Mouse (Mus musculus): ENCODE measurements around the gene 4933427D14Rik. TPM values are rescaled to one million over a fixed set of nuclear protein-coding genes. Genes with fewer than 3 reads are reported as not detected.

Gene 4933427D14Rik
- polyA plus RNA-seq, 1 experiment from 2014 or later: 9.2 TPM

GRCm38 (mm10) chr11:72131697-72132096 is 75.6 kb downstream of the 4933427D14Rik start:
- Histone ChIP-seq H3K9me3 (ENCODE audit: low read length) (no peaks in the 10 kb centered on the region), H3K4me1 (ENCODE audit: insufficient read depth, low read depth, low read length) (peaks cover 35% of the 10 kb centered on the region), H3K4me2 (replicated peaks; ENCODE audit: low read depth, low read length) (no peak overlapping the region), H3K9ac (replicated peaks; ENCODE audit: low read depth) (no peak overlapping the region), H3K4me3 (ENCODE audit: low read depth, low read length) (no peak overlapping the region), H3K27me3 (replicated peaks; ENCODE audit: insufficient read depth, low read length) (peaks cover 7% of the 10 kb centered on the region; the same call in 1 of the 2 replicates), H3K27ac (ENCODE audit: low read length) (peak overlapping the region; percentile 91), H3K36me3 (ENCODE audit: insufficient read depth, low read length) (no peaks in the 10 kb centered on the region)
- WGBS: 94% methylated on average over 1 of the region's 1 CpGs
- ATAC-seq (no peak), DNase-seq (ENCODE audit: low spot score) (no peak)
- TF ChIP-seq CTCF (IDR thresholded peaks at IDR 0.05) (no peak), EP300 (IDR thresholded peaks at IDR 0.05) (no peak)

DNA sequence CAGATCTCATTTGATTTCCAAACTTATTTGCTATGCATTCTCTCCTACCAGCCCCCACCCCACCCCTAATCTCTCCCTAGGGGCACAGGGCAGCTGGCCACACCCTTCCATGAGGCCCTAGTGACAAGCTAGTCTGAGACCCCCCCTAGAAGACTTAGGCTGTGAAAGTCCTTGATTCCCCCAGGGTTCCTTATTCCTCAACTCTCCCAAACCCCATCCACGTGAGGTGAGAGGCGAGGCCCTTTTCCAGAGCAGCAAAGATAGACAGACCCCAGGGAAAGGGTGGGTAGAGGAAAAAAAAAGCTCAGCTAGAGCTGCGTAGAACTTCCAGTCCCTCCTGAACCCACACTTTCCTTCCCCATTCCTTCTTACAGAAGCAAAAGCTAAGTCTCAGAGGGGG is 76.4 kb downstream of the 4933427D14Rik start:
- H3K4me2 ChIP-seq (replicated peaks; ENCODE audit: low read depth, low read length): no peak overlapping the region
- TF ChIP-seq CTCF (IDR thresholded peaks at IDR 0.05) (no peak), EP300 (IDR thresholded peaks at IDR 0.05) (no peak)
- H3K27ac ChIP-seq (ENCODE audit: low read length): peak overlapping the region; percentile 91
- no peaks in the 10 kb centered on the region for H3K36me3 ChIP-seq (ENCODE audit: insufficient read depth, low read length)
- no peak overlapping the region for H3K4me3 ChIP-seq (ENCODE audit: low read depth, low read length)
- H3K27me3 ChIP-seq (replicated peaks; ENCODE audit: insufficient read depth, low read length): peaks cover 7% of the 10 kb centered on the region; the same call in 1 of the 2 replicates
- WGBS: 74% methylated on average over 3 of the region's 3 CpGs
- ATAC-seq (no peak), DNase-seq (ENCODE audit: low spot score) (no peak)
- no peak overlapping the region for H3K9ac ChIP-seq (replicated peaks; ENCODE audit: low read depth)
- H3K9me3 ChIP-seq (ENCODE audit: low read length): no peaks in the 10 kb centered on the region
- peaks cover 35% of the 10 kb centered on the region for H3K4me1 ChIP-seq (ENCODE audit: insufficient read depth, low read depth, low read length)

- H3K27ac ChIP-seq (ENCODE audit: low read length): peak overlapping the region; percentile 91
- H3K9me3 ChIP-seq (ENCODE audit: low read length): no peaks in the 10 kb centered on the region
- H3K36me3 ChIP-seq (ENCODE audit: insufficient read depth, low read length): no peaks in the 10 kb centered on the region
- H3K4me3 ChIP-seq (ENCODE audit: low read depth, low read length): no peak overlapping the region
- H3K27me3 ChIP-seq (replicated peaks; ENCODE audit: insufficient read depth, low read length): peaks cover 5% of the 10 kb centered on the region; the same call in 1 of the 2 replicates
- H3K4me1 ChIP-seq (ENCODE audit: insufficient read depth, low read depth, low read length): peaks cover 35% of the 10 kb centered on the region
- TF ChIP-seq CTCF (IDR thresholded peaks at IDR 0.05): no peak
- TF ChIP-seq EP300 (IDR thresholded peaks at IDR 0.05): no peak
- ATAC-seq (no peak), DNase-seq (ENCODE audit: low spot score) (no peak)
- WGBS: 57% methylated on average over 3 of the region's 3 CpGs
- H3K9ac ChIP-seq (replicated peaks; ENCODE audit: low read depth): no peak overlapping the region
- peak overlapping the region; percentile 23 for H3K4me2 ChIP-seq (replicated peaks; ENCODE audit: low read depth, low read length)
Measured at GRCm38 (mm10) chr11:72130472-72130871, 76.8 kb downstream of the 4933427D14Rik start.

GRCm38 (mm10) chr11:72130021-72130420 is 77.2 kb downstream of the 4933427D14Rik start:
- no peak overlapping the region for H3K4me3 ChIP-seq (ENCODE audit: low read depth, low read length)
- TF ChIP-seq EP300 (IDR thresholded peaks at IDR 0.05) (peak; percentile 62), CTCF (IDR thresholded peaks at IDR 0.05) (no peak)
- 10% methylated on average over 11 of the region's 11 CpGs for WGBS
- H3K27ac ChIP-seq (ENCODE audit: low read length): peak overlapping the region; percentile 91
- peaks cover 35% of the 10 kb centered on the region for H3K4me1 ChIP-seq (ENCODE audit: insufficient read depth, low read depth, low read length)
- peaks cover 1% of the 10 kb centered on the region; the same call in 1 of the 2 replicates for H3K27me3 ChIP-seq (replicated peaks; ENCODE audit: insufficient read depth, low read length)
- H3K9ac ChIP-seq (replicated peaks; ENCODE audit: low read depth): 0 out of 2 replicates have a peak overlapping the region, but pooled peaks have one; percentile 12
- H3K4me2 ChIP-seq (replicated peaks; ENCODE audit: low read depth, low read length): peak overlapping the region; percentile 23
- no peaks in the 10 kb centered on the region for H3K36me3 ChIP-seq (ENCODE audit: insufficient read depth, low read length)
- no peaks in the 10 kb centered on the region for H3K9me3 ChIP-seq (ENCODE audit: low read length)
- ATAC-seq: peak; percentile 90
- peak; percentile 92 for DNase-seq (ENCODE audit: low spot score)

- TF ChIP-seq EP300 (IDR thresholded peaks at IDR 0.05): no peak
- TF ChIP-seq CTCF (IDR thresholded peaks at IDR 0.05): no peak
- Histone ChIP-seq H3K9ac (replicated peaks; ENCODE audit: low read depth) (0 out of 2 replicates have a peak overlapping the region, but pooled peaks have one; percentile 12), H3K4me3 (ENCODE audit: low read depth, low read length) (no peak overlapping the region), H3K27ac (ENCODE audit: low read length) (peak overlapping the region; percentile 91), H3K9me3 (ENCODE audit: low read length) (no peaks in the 10 kb centered on the region), H3K4me2 (replicated peaks; ENCODE audit: low read depth, low read length) (peak overlapping the region; percentile 23), H3K36me3 (ENCODE audit: insufficient read depth, low read length) (no peaks in the 10 kb centered on the region), H3K4me1 (ENCODE audit: insufficient read depth, low read depth, low read length) (peaks cover 35% of the 10 kb centered on the region), H3K27me3 (replicated peaks; ENCODE audit: insufficient read depth, low read length) (no peaks in the 10 kb centered on the region)
- ATAC-seq (no peak), DNase-seq (ENCODE audit: low spot score) (no peak)
- WGBS: 51% methylated on average over 8 of the region's 8 CpGs
Measured at GRCm38 (mm10) chr11:72129032-72129894, 78.0 kb downstream of the 4933427D14Rik start.

DNA sequence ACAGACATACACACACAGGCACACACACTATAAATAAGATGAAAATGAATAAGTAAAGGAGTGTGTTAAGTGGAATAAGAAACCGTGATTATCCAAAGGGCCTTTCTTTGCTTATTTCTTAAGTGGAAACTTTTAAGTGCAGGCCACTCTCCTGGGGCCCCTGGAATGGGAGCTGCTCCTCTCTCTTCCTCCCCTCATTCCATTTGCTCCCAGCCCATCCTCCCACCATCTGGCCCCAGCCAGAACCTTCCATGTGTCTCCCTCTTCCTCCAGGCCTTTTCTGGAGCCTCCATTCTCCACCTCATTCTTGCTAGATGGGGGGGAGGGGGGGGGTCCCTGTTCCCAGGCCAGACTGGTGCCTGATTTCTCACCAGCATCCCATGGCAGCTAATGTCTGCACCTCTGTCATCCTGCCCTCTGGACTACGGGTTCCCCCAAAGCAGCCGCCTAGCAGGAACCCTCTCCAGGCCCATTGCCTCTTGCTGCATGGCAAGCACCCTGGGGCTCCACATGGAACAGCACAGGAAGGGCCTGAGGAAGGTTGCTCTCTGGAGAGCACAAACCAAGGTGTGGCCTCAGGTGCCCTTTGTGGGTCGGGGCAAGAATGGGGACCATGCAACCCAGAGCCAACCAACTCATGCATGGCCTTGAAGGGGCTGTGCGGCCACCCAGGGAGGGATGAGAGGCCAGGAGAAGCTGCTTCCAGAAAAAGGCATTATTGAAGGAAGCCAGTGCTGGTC is 79.6 kb downstream of the 4933427D14Rik start:
- 65% methylated on average over 5 of the region's 5 CpGs for WGBS
- Histone ChIP-seq H3K9ac (replicated peaks; ENCODE audit: low read depth) (no peak overlapping the region), H3K4me3 (ENCODE audit: low read depth, low read length) (no peak overlapping the region), H3K27me3 (replicated peaks; ENCODE audit: insufficient read depth, low read length) (no peaks in the 10 kb centered on the region), H3K4me2 (replicated peaks; ENCODE audit: low read depth, low read length) (no peak overlapping the region), H3K27ac (ENCODE audit: low read length) (no peak overlapping the region), H3K9me3 (ENCODE audit: low read length) (no peaks in the 10 kb centered on the region), H3K4me1 (ENCODE audit: insufficient read depth, low read depth, low read length) (peaks cover 25% of the 10 kb centered on the region), H3K36me3 (ENCODE audit: insufficient read depth, low read length) (no peaks in the 10 kb centered on the region)
- TF ChIP-seq EP300 (IDR thresholded peaks at IDR 0.05) (no peak), CTCF (IDR thresholded peaks at IDR 0.05) (no peak)
- no peak for DNase-seq (ENCODE audit: low spot score)
- no peak for ATAC-seq
